Mouse (Mus musculus) embryonic facial prominence, embryonic 14.5 days (tissue): ENCODE measurements at regions not wholly inside any gene's neighbourhood (a gene's known extent, or its start where the extent isn't known, plus 50 kb on each side); places are given as distances from the start of the nearest gene placed in this dataset.
A peak's percentile ranks its signal among the peaks of the same experiment; 100 is the strongest.

ENCODE experiments used
- ATAC-seq: fragments of 200-750 bp; cut with Nextera tagmentation; 2 replicates; pipeline ENCODE4 v1.8.0; 2017; ENCODE audit warnings: low read depth, moderate number of reproducible peaks, moderate TSS enrichment
- DNase-seq: peaks from one replicate; pipeline ENCODE4 v3.0.0-alpha.2; 2015; ENCODE audit warnings: low spot score
- H3K27ac ChIP-seq: fragments of 300-500 bp; sonication (generic); replicated peaks from 2 replicates; pipeline ENCODE4 v1.5.1; 2014; ENCODE audit warnings: low read depth, mild to moderate bottlenecking, low read length, moderate library complexity
- H3K27me3 ChIP-seq: fragments of 300-500 bp; sonication (generic); replicated peaks from 2 replicates; pipeline ENCODE4 v1.6.1; 2014; ENCODE audit warnings: low read length; ENCODE audit not compliant: control insufficient read depth, insufficient read depth
- H3K36me3 ChIP-seq: fragments of 300-500 bp; sonication (generic); 2 replicates; pipeline ENCODE4 v1.6.1; 2014; ENCODE audit warnings: low read length, mixed read lengths; ENCODE audit not compliant: control insufficient read depth, insufficient read depth
- H3K4me1 ChIP-seq: fragments of 300-500 bp; sonication (generic); 2 replicates; pipeline ENCODE4 v1.6.1; 2014; ENCODE audit warnings: antibody characterized with exemption, low read length; ENCODE audit not compliant: control insufficient read depth, insufficient read depth
- H3K4me2 ChIP-seq: fragments of 300-500 bp; sonication (generic); 2 replicates; pipeline ENCODE4 v1.6.1; 2014; ENCODE audit warnings: low read depth, mild to moderate bottlenecking, low read length, moderate library complexity, mixed read lengths
- H3K4me3 ChIP-seq: fragments of 300-500 bp; sonication (generic); 2 replicates; pipeline ENCODE4 v1.5.1; 2014; ENCODE audit warnings: low read depth, mild to moderate bottlenecking, low read length
- H3K9ac ChIP-seq: fragments of 300-500 bp; sonication (generic); 2 replicates; pipeline ENCODE4 v1.6.1; 2014; ENCODE audit warnings: low read depth, mild to moderate bottlenecking, low read length, moderate library complexity, mixed read lengths
- H3K9me3 ChIP-seq: fragments of 300-500 bp; sonication (generic); 2 replicates; pipeline ENCODE4 v1.6.1; 2016; ENCODE audit warnings: low read length; ENCODE audit not compliant: control insufficient read depth
- WGBS: fragments of 180-500 bp; shearing (Covaris S2); extraction: QIAGEN DNeasy Blood & Tissue Kit; methylation state at CpG from one replicate; pipeline ENCODE4 v1.1.7; 2014; 5-methylcytosine and 5-hydroxymethylcytosine counted together

GRCm38 (mm10) chr8:93674721-93675120 lies 135.0 kb upstream of the Gnao1 start:
- H3K4me1 ChIP-seq, result no peaks in the 10 kb centered on the region
- no peak overlapping the region for H3K27ac ChIP-seq
- no peaks in the 10 kb centered on the region for H3K36me3 ChIP-seq
- no peak overlapping the region for H3K4me2 ChIP-seq
- H3K27me3 ChIP-seq, result no peaks in the 10 kb centered on the region
- no peaks in the 10 kb centered on the region for H3K9me3 ChIP-seq
- H3K9ac ChIP-seq, result no peak overlapping the region
- DNase-seq (no peak), ATAC-seq (no peak)
- H3K4me3 ChIP-seq, result no peak overlapping the region
- 56% methylated on average over 3 of the region's 3 CpGs for WGBS

- Histone ChIP-seq H3K27ac (no peak overlapping the region), H3K9me3 (peaks cover 5% of the 10 kb centered on the region; the same call in 1 of the 2 replicates), H3K4me2 (no peak overlapping the region), H3K4me3 (no peak overlapping the region), H3K9ac (no peak overlapping the region), H3K36me3 (no peaks in the 10 kb centered on the region), H3K4me1 (no peaks in the 10 kb centered on the region), H3K27me3 (no peaks in the 10 kb centered on the region)
- ATAC-seq (no peak), DNase-seq (no peak)
- WGBS, result 82% methylated on average over 12 of the region's 12 CpGs
Observed at GRCm38 (mm10) chr8:93683773-93684391, 125.9 kb upstream of the Gnao1 start.

GRCm38 (mm10) chr8:93684392-93684791 lies 125.4 kb upstream of the Gnao1 start:
- Histone ChIP-seq H3K4me1 (no peaks in the 10 kb centered on the region), H3K4me3 (no peak overlapping the region), H3K27me3 (no peaks in the 10 kb centered on the region), H3K9me3 (peaks cover 5% of the 10 kb centered on the region; the same call in 1 of the 2 replicates), H3K36me3 (no peaks in the 10 kb centered on the region), H3K27ac (no peak overlapping the region), H3K4me2 (no peak overlapping the region), H3K9ac (no peak overlapping the region)
- DNase-seq (no peak), ATAC-seq (no peak)
- 95% methylated on average over 6 of the region's 6 CpGs for WGBS

- Histone ChIP-seq H3K9ac (no peak overlapping the region), H3K27ac (no peak overlapping the region), H3K27me3 (no peaks in the 10 kb centered on the region), H3K9me3 (no peaks in the 10 kb centered on the region), H3K4me1 (no peaks in the 10 kb centered on the region), H3K4me2 (no peak overlapping the region), H3K4me3 (no peak overlapping the region), H3K36me3 (no peaks in the 10 kb centered on the region)
- WGBS, result 70% methylated on average over 7 of the region's 7 CpGs
- ATAC-seq, result no peak
- DNase-seq, result no peak
Observed at GRCm38 (mm10) chr8:93688845-93689244, 120.9 kb upstream of the Gnao1 start.

GRCm38 (mm10) chr8:93689832-93690471 lies 119.8 kb upstream of the Gnao1 start:
- H3K9ac ChIP-seq, result no peak overlapping the region

GRCm38 (mm10) chr8:93691375-93691774 lies 118.4 kb upstream of the Gnao1 start:
- H3K4me1 ChIP-seq, result no peaks in the 10 kb centered on the region
- no peak overlapping the region for H3K27ac ChIP-seq
- H3K27me3 ChIP-seq, result no peaks in the 10 kb centered on the region
- H3K9ac ChIP-seq, result no peak overlapping the region
- H3K4me2 ChIP-seq, result no peak overlapping the region
- DNase-seq (no peak), ATAC-seq (no peak)
- H3K9me3 ChIP-seq, result no peaks in the 10 kb centered on the region
- 91% methylated on average over 2 of the region's 2 CpGs for WGBS
- no peaks in the 10 kb centered on the region for H3K36me3 ChIP-seq
- no peak overlapping the region for H3K4me3 ChIP-seq

More at GRCm38 (mm10) chr8:93689832-93690471, 119.8 kb upstream of the Gnao1 start:
- DNase-seq (no peak), ATAC-seq (no peak)
- H3K4me2 ChIP-seq, result no peak overlapping the region
- 74% methylated on average over 4 of the region's 4 CpGs for WGBS
- no peaks in the 10 kb centered on the region for H3K4me1 ChIP-seq
- no peak overlapping the region for H3K4me3 ChIP-seq
- no peaks in the 10 kb centered on the region for H3K9me3 ChIP-seq
- no peaks in the 10 kb centered on the region for H3K27me3 ChIP-seq
- no peak overlapping the region for H3K27ac ChIP-seq
- H3K36me3 ChIP-seq, result no peaks in the 10 kb centered on the region

GRCm38 (mm10) chr8:93691826-93692225 lies 117.9 kb upstream of the Gnao1 start:
- WGBS, result 86% methylated on average over 2 of the region's 2 CpGs
- no peaks in the 10 kb centered on the region for H3K9me3 ChIP-seq
- H3K27ac ChIP-seq, result no peak overlapping the region
- H3K9ac ChIP-seq, result no peak overlapping the region
- H3K27me3 ChIP-seq, result no peaks in the 10 kb centered on the region
- H3K36me3 ChIP-seq, result no peaks in the 10 kb centered on the region
- no peaks in the 10 kb centered on the region for H3K4me1 ChIP-seq
- ATAC-seq (no peak), DNase-seq (no peak)
- H3K4me2 ChIP-seq, result no peak overlapping the region
- no peak overlapping the region for H3K4me3 ChIP-seq

- no peaks in the 10 kb centered on the region for H3K27me3 ChIP-seq
- no peaks in the 10 kb centered on the region for H3K9me3 ChIP-seq
- H3K27ac ChIP-seq, result no peak overlapping the region
- no peak overlapping the region for H3K4me2 ChIP-seq
- no peak overlapping the region for H3K9ac ChIP-seq
- WGBS, result 50% methylated on average over 7 of the region's 7 CpGs
- no peak overlapping the region for H3K4me3 ChIP-seq
- no peaks in the 10 kb centered on the region for H3K4me1 ChIP-seq
- ATAC-seq (0 out of 2 replicates have a peak, but pooled peaks have one; percentile 33), DNase-seq (peak; percentile 69)
- H3K36me3 ChIP-seq, result no peaks in the 10 kb centered on the region
Observed at GRCm38 (mm10) chr8:93697206-93697605, 112.6 kb upstream of the Gnao1 start.

GRCm38 (mm10) chr8:93698508-93698907 lies 111.3 kb upstream of the Gnao1 start:
- DNase-seq, result no peak
- ATAC-seq, result no peak
- H3K4me1 ChIP-seq, result no peaks in the 10 kb centered on the region
- H3K36me3 ChIP-seq, result no peaks in the 10 kb centered on the region
- H3K9ac ChIP-seq, result no peak overlapping the region
- no peak overlapping the region for H3K4me2 ChIP-seq
- WGBS, result 87% methylated on average over 3 of the region's 3 CpGs
- H3K27me3 ChIP-seq, result no peaks in the 10 kb centered on the region
- no peak overlapping the region for H3K4me3 ChIP-seq
- no peak overlapping the region for H3K27ac ChIP-seq
- H3K9me3 ChIP-seq, result no peaks in the 10 kb centered on the region
